Mouse (Mus musculus): ENCODE measurements around the gene Psen2. TPM values are rescaled to one million over a fixed set of nuclear protein-coding genes. Genes with fewer than 3 reads are reported as not detected.
A peak's percentile ranks its signal among the peaks of the same experiment; 100 is the strongest.

Gene Psen2
- total RNA-seq, 2 experiments from 2014 or later = 21.3 to 21.5 TPM

DNA sequence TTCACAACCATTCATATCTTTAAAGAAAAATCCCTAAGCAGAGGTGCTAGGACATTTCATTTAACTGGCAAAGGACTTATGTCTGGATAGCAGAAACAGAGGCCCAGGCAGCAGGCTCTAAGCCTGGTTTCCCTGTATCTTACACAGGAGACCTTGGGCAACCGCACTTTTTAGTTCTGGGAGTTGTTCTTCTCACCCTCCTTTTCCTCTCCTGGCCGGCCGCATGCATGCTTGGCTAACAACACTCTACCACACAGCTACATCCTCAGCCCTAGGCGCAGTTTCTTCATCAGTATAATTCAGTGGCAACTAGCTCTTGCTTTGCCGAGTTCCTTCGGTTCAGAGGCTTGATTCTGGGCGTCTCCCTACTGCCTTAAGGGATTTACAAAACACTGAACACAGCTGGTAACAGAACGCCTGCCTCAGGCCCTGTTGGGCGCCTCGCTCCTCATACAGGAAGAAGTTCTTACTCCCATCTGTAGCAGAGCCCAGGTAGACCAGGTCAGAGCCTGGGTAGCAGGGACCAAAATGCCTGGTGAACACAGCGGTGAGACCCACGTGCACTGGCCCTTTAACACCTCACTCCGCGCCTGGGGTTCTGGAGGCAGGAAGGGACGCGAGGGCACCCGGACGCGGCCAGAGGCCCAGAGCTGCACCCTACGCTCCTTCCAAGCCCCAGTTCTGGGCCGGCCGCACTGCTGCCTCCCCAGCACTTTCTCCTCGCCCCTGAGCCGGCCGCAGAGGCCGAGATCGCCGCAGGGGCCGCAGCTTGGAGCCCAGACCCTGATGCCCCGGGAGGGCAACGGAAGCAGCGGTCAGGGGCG is 7.7 kb downstream of the Psen2 start:
- intact Hi-C loops (cut with DNase I) = no loop called here
- DNase-seq (ENCODE audit: extremely low spot score in 1 of 2, low spot score in 2 of 2) = no peak

DNA sequence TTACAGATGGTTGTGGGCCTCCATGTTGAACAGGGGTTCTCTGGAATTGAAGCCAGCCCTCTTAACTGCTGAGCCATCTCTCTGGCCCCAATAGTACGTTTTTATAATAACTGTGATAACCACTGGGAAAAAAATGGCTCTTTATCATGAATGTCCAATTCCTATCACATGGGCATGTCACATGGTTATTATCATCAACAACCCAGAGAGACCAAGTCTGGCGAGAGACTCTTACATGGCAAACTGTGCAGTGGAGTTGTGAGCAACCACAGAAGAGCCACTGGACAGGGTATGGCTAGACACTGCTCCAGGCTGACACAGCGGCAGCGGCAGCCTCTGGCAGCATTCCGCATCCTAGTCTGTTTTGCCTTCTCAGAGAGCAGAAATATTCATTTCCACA is 8.9 kb downstream of the Psen2 start:
- intact Hi-C loops (cut with DNase I) = no loop called here
- no peak for DNase-seq (ENCODE audit: extremely low spot score in 1 of 2, low spot score in 2 of 2)

DNA sequence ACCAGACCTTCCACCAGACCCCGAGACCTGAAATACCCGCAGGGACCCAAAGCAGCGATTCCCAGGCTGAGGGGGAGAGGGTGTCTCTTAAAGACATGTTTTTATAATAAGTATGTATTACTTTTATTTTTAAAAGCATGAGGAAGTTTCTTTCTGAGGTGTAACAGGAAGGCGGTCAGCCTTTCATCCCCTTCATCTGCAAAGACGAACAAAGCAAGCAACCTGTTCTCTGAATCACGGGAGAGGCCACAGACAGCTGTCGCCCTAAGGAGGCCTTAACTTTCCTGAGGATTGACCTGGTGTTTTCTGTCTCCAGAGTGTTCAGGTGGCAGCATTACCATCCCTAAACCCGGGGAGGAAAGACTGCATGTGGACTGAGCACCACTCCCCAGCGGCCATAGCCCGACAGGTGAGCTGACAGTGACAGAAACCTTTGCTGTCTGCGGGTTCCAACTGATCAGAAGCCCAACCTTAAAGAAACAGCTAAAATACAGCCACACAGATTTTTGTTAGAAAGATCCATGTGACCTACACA is 10.5 kb downstream of the Psen2 start:
- DNase-seq (ENCODE audit: extremely low spot score in 1 of 2, low spot score in 2 of 2) = peak in 1 of 2 experiments; percentile 4
- intact Hi-C loops (cut with DNase I) = no loop called here

DNA sequence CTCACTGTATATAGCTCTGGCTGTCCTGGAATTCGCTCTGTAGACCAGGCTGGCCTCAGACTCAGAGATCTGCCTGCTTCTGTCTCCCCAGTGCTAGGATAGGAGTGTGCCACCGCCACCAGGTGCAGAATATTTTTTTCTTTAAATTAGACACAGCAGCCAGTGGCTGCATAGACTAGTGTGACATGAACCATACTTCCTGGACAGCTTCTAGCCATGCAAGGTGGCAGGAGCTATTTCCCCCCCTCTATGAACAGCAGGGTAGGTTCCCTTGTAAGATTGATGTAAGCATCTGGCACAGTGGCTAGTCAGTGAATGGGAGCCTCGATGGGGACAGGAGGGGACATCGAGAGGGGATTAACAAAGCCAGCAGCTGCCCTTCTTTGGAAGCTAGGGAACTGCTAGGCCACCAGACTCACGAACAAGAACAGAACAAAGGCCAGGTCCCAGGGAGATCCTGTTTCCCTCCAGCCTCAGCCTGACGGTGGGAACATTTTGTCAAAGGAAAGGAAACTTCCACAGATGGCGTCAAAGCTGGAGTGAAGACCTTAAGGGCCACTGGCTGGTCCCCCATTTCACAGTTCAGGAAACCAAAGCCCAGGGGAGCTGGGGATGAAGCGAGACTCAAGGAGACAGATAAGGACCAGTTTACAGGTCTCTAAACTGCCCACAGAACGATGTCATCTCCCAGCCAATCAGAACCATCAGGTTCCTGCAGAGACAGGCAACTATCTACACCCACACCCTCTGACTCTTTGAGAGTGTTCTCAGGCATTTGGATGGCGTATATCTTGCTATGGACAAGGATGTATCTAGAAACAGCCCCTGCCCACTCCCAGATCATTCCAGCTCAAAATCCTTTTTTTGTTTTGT is 11.8 kb downstream of the Psen2 start:
- intact Hi-C loops (cut with DNase I) = no loop called here

DNA sequence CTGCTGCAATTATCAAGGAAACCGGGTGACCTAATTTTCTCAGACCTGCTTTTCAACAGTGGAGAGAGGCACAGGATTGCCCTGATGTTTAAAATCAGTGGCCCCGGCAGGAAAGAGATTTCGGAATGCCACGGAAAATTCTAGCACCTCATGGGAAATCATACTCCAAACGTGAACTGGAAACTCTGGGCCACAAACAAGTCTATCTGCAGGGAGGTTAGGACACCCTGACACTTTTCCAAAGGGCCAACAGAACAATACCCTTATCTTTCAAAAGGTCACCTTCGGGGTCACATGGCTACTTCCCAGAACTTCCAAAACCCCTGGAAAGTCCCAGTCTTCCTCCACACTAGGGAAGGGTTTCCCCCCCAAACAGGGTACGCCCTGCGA is 12.8 kb downstream of the Psen2 start:
- peak in 1 of 2 experiments; percentile 15 for DNase-seq (ENCODE audit: extremely low spot score in 1 of 2, low spot score in 2 of 2)
- intact Hi-C loops (cut with DNase I) = no loop called here

More for the DNA sequence above, 11.8 kb downstream of the Psen2 start:
- DNase-seq (ENCODE audit: extremely low spot score in 1 of 2, low spot score in 2 of 2) = peak in 1 of 2 experiments; percentile 13

DNA sequence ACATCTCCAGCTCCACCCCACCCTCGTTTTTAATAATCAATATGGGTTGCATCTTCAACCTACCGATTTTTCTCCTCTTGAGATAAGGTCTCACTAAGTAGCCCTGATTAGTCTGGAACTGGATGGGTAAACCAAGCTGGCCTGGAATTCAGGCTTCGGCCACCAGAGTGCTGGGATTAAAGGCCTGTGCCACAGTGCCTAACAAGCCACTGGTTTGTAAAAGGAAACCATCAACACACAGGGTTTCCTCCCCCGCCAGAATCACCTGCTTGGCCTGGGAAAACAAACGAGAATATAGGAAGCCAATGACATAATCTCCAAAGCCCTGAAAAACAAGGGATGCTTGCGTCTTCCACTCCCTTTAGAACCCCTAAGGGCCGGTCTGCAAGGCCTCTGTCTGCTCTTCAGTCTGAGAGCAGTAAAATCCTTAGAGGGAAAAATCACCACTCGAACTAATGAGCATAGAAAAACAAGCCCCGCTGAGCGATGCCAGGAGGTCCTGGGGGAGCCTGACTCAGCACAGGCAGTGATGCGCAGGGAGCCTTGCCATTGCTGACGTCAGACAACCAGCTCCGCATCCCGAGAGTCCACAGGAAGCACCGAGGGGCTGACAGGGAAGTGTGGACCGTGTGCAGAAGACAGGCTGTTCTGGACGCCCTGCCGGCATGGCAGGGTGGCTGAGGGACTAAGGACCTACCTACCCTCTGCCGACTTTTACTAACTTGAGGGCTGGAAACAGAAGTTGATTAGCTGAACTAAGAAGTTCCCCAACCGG is 13.4 kb downstream of the Psen2 start:
- DNase-seq (ENCODE audit: extremely low spot score in 1 of 2, low spot score in 2 of 2) = peak; percentile 59 to 84
- intact Hi-C loops (cut with DNase I) = loop anchor here (5.0 kb wide), 1 partner anchor 48 kb away; no protein-coding TSS in a partner anchor

DNA sequence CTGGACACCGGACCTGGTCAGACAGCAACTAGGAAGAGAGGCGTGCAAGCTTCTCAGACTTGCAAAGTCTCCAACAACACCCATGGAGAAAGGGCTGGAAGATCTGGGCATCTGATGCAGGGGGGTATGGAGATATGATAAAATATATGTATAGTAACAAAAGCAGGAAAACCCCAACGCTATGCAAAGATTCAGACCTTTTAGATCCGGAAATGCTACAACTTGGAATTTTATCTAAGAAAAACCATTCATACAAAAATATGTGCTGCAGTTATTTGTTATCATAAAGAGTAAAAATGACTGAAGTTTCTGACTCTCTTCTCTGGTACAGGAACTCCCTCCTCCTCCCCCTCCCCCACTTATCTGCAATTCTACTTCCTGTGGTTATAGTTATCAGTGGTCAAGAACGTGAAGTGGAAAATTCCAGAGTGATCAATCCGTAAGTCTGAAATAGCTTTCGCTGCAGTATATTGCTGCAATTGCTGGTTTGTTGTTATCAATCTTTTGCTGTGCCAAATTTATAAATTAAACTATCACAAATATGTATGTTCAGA is 14.6 kb downstream of the Psen2 start:
- intact Hi-C loops (cut with DNase I) = loop anchor here (5.0 kb wide), 1 partner anchor 46 kb away; no protein-coding TSS in a partner anchor
- no peak for DNase-seq (ENCODE audit: extremely low spot score in 1 of 2, low spot score in 2 of 2)

DNA sequence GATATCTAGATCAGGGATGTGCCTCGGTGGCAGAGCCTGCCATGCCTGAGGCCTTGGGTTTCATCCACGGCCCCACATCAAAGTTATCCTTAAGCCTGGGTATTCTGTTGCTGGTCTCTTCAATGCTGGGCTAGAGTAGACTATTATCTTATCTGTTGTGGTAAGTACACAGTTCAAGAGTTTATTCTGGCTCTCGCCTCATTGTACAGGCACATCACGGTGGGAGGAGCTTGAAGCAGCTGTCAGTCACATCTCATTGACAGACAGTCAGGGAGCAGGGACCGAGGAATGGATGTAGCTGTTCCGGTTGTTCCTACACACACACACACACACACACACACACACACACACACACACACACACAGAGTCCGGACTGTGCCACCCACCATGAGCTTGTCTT is 15.3 kb downstream of the Psen2 start:
- intact Hi-C loops (cut with DNase I) = loop anchor here (5.0 kb wide), 1 partner anchor 46 kb away; no protein-coding TSS in a partner anchor
- peak in 1 of 2 experiments; percentile 15 for DNase-seq (ENCODE audit: extremely low spot score in 1 of 2, low spot score in 2 of 2)

DNA sequence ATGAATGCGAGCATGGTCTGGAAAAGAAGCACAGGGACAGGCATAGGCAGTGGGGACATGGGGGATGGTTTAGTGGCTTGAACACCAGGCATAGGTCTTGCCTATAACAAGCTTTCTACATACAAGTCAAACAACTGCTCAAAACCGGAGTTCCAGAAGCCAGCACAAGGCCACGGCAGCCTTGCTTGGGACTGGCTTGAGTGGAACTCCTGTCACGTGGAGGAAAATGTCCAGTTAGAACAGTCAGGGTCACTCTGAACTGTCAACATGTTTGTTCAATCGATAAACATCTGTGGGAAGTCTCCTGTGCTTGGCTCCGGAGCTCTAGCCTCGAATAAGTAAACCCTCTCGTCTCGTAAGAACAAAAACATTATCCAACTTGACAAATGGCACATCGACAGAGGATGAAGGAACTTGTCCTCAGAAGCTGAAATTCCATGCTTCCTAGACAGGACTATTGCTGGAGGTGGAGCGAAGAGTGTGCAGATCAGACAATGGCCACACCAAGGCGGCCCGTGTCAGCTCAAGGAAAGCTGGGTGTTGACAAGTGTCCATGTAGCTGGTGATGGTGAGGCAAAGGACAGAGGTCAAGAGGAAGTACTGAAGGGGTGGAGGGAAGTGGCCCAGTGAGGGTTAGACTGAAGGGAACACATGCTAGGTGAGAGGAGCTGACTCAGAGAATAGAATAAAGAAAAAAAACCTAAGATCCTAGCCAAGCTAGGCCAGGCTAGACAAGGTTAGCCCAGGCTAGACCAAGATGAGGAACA is 17.3 kb downstream of the Psen2 start:
- intact Hi-C loops (cut with DNase I) = loop anchor here (5.0 kb wide), 1 partner anchor 44 kb away; no protein-coding TSS in a partner anchor
- DNase-seq (ENCODE audit: extremely low spot score in 1 of 2, low spot score in 2 of 2) = peak in 1 of 2 experiments; percentile 10

DNA sequence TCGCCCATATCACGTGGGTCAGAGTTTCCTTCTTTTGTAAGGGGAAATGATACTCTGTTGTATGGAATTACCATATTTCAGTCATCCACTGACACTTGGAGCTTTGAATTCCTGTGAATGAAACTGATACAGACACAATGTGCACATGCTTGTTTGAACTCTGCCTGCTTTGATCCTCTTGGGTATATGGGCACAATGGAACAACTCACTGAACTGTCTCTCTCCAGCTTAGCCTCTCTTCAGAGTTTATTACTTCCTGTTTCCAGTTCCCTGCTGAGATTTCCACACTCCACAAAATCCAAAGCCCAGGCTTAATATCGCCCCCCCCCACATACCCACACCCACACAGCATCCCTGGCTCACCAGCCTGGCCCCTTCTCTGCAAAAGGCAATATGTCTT is 31.5 kb downstream of the Psen2 start:
- DNase-seq (ENCODE audit: extremely low spot score in 1 of 2, low spot score in 2 of 2) = no peak
- intact Hi-C loops (cut with DNase I) = no loop called here

DNA sequence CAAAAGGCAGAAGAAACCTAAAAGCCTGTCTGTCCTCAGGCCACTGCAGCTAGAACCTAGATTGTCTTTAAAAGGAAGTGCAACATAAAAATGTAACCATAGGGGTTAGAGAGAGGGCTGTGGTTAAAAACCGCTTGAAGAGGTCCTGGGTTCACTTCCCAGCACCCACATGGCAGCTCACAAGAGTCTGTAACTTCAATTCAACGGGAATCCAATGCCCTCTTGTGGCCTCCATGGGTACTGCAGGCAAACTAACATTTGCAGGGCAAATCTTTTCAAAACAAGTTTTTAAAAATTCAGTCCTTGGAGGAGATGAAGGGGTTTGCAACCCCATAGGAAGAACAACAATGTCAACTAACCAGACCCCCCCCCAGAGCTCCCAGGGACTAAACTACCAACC is 32.7 kb downstream of the Psen2 start:
- intact Hi-C loops (cut with DNase I) = no loop called here
- DNase-seq (ENCODE audit: extremely low spot score in 1 of 2, low spot score in 2 of 2) = no peak

DNA sequence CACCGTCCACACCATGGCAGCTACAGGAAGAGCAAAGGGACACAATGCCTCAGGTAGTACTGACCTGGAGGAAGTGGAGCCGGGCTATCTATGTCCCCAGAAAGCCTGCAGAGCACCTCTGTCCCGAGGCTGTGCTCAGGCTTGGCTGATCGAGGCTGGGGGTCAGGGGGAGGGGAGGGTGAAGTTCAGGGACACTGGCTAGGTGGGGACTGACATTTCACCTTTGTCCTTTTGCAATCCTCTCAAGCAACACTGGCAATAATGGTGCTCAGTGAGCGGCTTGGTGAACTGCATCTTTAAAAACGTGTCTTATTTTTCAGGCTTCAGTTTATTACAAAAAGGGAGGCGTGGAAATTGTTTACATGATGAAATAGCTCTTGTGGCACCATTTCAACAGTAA is 33.3 kb downstream of the Psen2 start:
- intact Hi-C loops (cut with DNase I) = no loop called here
- DNase-seq (ENCODE audit: extremely low spot score in 1 of 2, low spot score in 2 of 2) = no peak

DNA sequence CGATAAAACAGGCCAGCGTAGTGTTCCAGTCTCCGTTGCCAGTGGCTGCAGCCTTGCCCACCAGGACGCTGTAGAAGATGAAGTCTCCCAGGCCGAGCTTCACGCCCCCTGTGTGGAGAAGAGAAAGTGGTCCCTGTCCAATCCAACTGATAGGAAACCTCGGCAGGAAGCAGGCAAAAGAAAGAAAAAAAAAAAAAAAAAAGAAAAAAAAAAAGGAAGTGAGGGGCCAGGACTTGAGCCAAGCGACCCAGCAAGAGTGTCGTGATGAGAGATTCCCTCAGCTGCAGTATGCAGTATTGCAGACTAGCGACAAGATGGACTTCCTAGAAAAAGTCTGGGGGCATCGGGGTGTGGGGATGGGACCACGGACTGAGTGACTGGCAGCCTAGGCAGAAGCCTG is 34.4 kb downstream of the Psen2 start:
- intact Hi-C loops (cut with DNase I) = no loop called here
- no peak for DNase-seq (ENCODE audit: extremely low spot score in 1 of 2, low spot score in 2 of 2)

DNA sequence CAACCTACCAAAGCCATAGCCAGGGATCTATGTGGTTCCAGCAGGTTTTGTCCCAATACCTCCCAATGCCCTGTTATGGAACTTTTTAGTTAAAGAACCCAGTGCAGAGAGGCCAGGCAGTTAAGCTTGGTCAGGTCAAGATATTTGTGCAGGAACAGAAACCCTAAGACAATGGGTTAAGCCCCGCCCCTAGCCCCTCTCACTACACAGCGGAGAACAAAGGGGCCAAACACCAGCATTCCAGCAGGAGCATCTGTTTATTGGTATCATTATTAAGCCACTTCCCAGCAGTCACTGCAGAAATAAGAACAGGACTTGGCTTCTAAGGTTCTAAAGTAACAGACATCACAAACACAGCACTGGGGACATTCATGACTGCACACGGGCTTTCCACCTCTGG is 36.5 kb downstream of the Psen2 start:
- DNase-seq (ENCODE audit: extremely low spot score in 1 of 2, low spot score in 2 of 2) = no peak
- intact Hi-C loops (cut with DNase I) = no loop called here

DNA sequence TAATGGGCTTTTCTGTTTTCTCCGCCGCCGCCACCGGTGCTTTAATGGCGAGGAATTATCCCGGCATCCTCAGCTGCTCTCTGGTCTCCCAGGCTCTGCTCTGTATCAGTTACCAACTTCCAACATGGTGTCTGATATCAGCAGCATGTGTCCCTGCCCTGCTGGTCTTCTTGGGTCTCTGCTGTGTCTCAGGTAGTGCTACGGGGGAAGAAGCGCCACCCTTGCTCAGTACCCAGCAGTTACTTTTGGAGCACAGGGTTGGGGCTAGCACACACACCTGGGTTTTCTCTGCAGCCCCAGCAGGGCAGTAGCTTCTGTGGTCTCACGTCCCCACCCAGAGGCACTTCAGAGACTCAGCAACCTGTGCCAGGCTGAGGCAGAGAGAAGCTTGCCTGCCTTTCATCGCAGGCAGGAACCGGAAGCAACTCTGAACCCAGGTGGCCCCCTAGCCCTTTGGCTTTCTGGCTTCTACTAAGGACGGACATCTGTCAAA is 37.0 kb downstream of the Psen2 start:
- DNase-seq (ENCODE audit: extremely low spot score in 1 of 2, low spot score in 2 of 2) = no peak

DNA sequence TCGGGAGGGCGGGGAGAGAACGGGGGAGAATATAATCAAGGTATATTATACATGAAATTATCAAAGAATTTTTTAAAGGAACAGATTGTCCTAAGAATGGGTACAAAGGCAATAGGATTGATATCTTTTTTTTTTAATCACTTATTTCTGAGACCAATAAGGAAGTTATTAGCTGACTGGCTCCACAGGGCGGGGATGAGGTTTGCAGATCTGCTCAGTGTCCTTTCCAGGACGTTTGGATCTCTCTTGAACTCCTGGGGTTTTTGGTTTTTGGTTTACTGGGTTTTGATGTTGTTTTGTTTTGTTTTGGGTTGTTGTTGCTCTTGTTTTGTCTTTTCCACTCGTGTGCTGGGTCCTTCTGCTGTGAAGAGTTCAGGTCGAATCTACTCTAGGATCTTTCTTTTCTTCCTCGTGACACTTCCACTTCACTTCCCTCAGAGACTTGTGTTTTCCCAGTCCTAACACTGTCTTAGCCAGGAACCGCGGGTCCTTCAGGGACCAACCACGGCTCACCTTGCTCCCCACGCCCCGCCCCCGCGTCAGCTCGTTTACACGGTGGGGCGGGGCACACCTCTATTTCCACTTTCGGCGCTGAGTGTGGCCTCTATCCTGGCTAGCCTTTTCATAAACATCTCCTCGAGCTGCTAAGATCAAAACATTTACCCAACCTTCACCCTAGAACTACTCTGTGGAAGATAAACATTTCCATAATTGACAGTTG is 37.6 kb downstream of the Psen2 start:
- intact Hi-C loops (cut with DNase I) = no loop called here
- DNase-seq (ENCODE audit: extremely low spot score in 1 of 2, low spot score in 2 of 2) = peak in 1 of 2 experiments; percentile 75

More for the DNA sequence above, 37.0 kb downstream of the Psen2 start:
- intact Hi-C loops (cut with DNase I) = no loop called here

DNA sequence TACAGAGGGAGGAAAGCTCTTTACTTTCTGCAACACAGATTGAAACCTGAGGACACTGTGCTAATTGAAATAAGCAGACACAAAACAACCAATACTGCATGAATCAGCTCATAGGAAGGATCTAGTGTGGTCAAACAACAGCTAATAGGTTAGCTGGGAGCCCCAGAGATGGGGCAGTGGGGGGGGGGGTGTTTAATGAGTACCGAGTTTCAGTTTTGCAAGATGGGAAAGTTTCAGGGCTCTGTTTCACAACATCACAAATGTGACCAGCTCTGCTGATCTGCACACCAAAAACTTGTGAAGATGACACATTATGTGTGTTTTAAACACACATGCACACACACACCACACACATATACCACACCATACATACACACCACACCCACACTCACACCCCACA is 41.2 kb downstream of the Psen2 start:
- intact Hi-C loops (cut with DNase I) = no loop called here
- DNase-seq (ENCODE audit: extremely low spot score in 1 of 2, low spot score in 2 of 2) = no peak
